Mouse (Mus musculus) frontal cortex, adult 2 months (tissue): Measurements from ENCODE around the gene Pole2. TPM values are rescaled to one million over a fixed set of nuclear protein-coding genes. Genes with fewer than 3 reads are reported as not detected.

ENCODE experiments used
- DNase-seq, 2 experiments: peaks; one replicate each; pipeline ENCODE4 v3.0.0; 2022; ENCODE audit warnings: low spot score in 1 of 2; ENCODE audit errors: extremely low spot score in 1 of 2
- polyA plus RNA-seq: library from polyadenylated mRNA; depleted of rRNA; stranded (reverse); fragments of >200 nt; gene quantifications from 2 replicates; pipeline ENCODE4 v1.2.3, GENCODE M21; 2012

The Pole2 gene
- polyA plus RNA-seq, 1 experiment: 2.0 TPM

- DNase-seq: no peak
Measured at GRCm38 (mm10) chr12:69211057-69211456, 16.9 kb downstream of the Pole2 start.

- DNase-seq: no peak
Measured at GRCm38 (mm10) chr12:69210056-69210979, 17.7 kb downstream of the Pole2 start.

- no peak for DNase-seq
Measured at GRCm38 (mm10) chr12:69208520-69208919, 19.5 kb downstream of the Pole2 start.

GRCm38 (mm10) chr12:69207926-69208325 lies 20.1 kb downstream of the Pole2 start:
- DNase-seq: no peak

GRCm38 (mm10) chr12:69207396-69207795 lies 20.6 kb downstream of the Pole2 start:
- no peak for DNase-seq

- DNase-seq: no peak
Measured at GRCm38 (mm10) chr12:69204052-69204833, 23.8 kb downstream of the Pole2 start, which contains the start of gene Gm49384. Gene Gm49384 (minus strand): TSS chr12:69204267.

GRCm38 (mm10) chr12:69198985-69199384 lies 29.0 kb downstream of the Pole2 start:
- DNase-seq: no peak

- DNase-seq: peak; percentile 34 to 57
Measured at GRCm38 (mm10) chr12:69198164-69198535, 29.8 kb downstream of the Pole2 start, which contains the start of gene Dnaaf2. Gene Dnaaf2 (minus strand): TSS chr12:69198429.

- peak in 1 of 2 experiments; percentile 28 for DNase-seq
Measured at GRCm38 (mm10) chr12:69197378-69198163, 30.4 kb downstream of the Pole2 start.

- DNase-seq: peak; percentile 22 to 69
Measured at GRCm38 (mm10) chr12:69196444-69197377, 31.3 kb downstream of the Pole2 start, which contains the start of gene Gm49383. Gene Gm49383 (minus strand): TSS chr12:69197104.

- DNase-seq: no peak
Measured at GRCm38 (mm10) chr12:69192637-69193036, 35.4 kb downstream of the Pole2 start.

- no peak for DNase-seq
Measured at GRCm38 (mm10) chr12:69191396-69191795, 36.6 kb downstream of the Pole2 start.

GRCm38 (mm10) chr12:69190522-69190921 lies 37.5 kb downstream of the Pole2 start:
- DNase-seq: no peak

GRCm38 (mm10) chr12:69190074-69190473 lies 37.9 kb downstream of the Pole2 start:
- no peak for DNase-seq

GRCm38 (mm10) chr12:69186811-69187471 lies 41.1 kb downstream of the Pole2 start:
- DNase-seq: no peak

- no peak for DNase-seq
Measured at GRCm38 (mm10) chr12:69185371-69185770, 42.6 kb downstream of the Pole2 start.

GRCm38 (mm10) chr12:69184342-69185295 lies 43.4 kb downstream of the Pole2 start:
- peak; percentile 19 to 44 for DNase-seq
